Mouse (Mus musculus) embryonic facial prominence, embryonic 15.5 days (tissue): ENCODE results near the gene Prelid1. TPM values are rescaled to one million over a fixed set of nuclear protein-coding genes. Genes with fewer than 3 reads are reported as not detected.

Experiments used
- ATAC-seq: fragments of 200-750 bp; cut with Nextera tagmentation; 2 replicates; pipeline ENCODE4 v1.8.0; 2017; ENCODE audit warnings: low read depth, moderate TSS enrichment; ENCODE audit not compliant: insufficient number of reproducible peaks, low FRiP score, low TSS enrichment
- H3K27ac ChIP-seq: fragments of 300-500 bp; sonication (generic); replicated peaks from 2 replicates; pipeline ENCODE4 v1.5.1; 2015; ENCODE audit warnings: mild to moderate bottlenecking, inconsistent platforms
- H3K27me3 ChIP-seq: fragments of 300-500 bp; sonication (generic); 2 replicates; pipeline ENCODE4 v1.6.1; 2015; ENCODE audit warnings: inconsistent platforms
- H3K36me3 ChIP-seq: fragments of 300-500 bp; sonication (generic); 2 replicates; pipeline ENCODE4 v1.6.1; 2015; ENCODE audit warnings: mild to moderate bottlenecking, inconsistent platforms
- H3K4me1 ChIP-seq: fragments of 300-500 bp; sonication (generic); 2 replicates; pipeline ENCODE4 v1.6.1; 2015; ENCODE audit warnings: inconsistent platforms
- H3K4me2 ChIP-seq: fragments of 300-500 bp; sonication (generic); replicated peaks from 2 replicates; pipeline ENCODE4 v1.6.1; 2015; ENCODE audit warnings: mild to moderate bottlenecking, inconsistent platforms
- H3K4me3 ChIP-seq: fragments of 300-500 bp; sonication (generic); replicated peaks from 2 replicates; pipeline ENCODE4 v1.5.1; 2015; ENCODE audit warnings: mild to moderate bottlenecking, inconsistent platforms
- H3K9ac ChIP-seq: fragments of 300-500 bp; sonication (generic); 2 replicates; pipeline ENCODE4 v1.6.1; 2015; ENCODE audit warnings: inconsistent platforms
- H3K9me3 ChIP-seq: fragments of 300-500 bp; sonication (generic); replicated peaks from 2 replicates; pipeline ENCODE4 v1.6.1; 2016; ENCODE audit warnings: inconsistent platforms
- WGBS: fragments of 180-500 bp; shearing (Covaris S2); methylation state at CpG from one replicate; pipeline ENCODE4 v1.1.7; 2015; 5-methylcytosine and 5-hydroxymethylcytosine counted together
- polyA plus RNA-seq: library from polyadenylated mRNA; unstranded; fragments of >200 nt; fragmentation: Nextera tagmentation; extraction: Ambion mirVana; gene quantifications from 2 replicates; pipeline ENCODE4 v1.2.1, GENCODE M21; 2015

Prelid1 gene
- polyA plus RNA-seq, 1 experiment from 2014 or later: 433 TPM

GRCm38 (mm10) chr13:55369531-55370114 lies 49.3 kb downstream of the Prelid1 start, which contains the start of gene Rgs14:
Gene Rgs14, plus strand, starts transcription at chr13:55369732.
- Histone ChIP-seq H3K27ac (no peak within 1 kb of the TSS), H3K4me3 (0 out of 2 replicates have a peak within 1 kb of the TSS, but pooled peaks have one; percentile 6), H3K36me3 (no peaks in the 10 kb centered on the region), H3K27me3 (peaks cover 11% of the 10 kb centered on the region; the same call in 1 of the 2 replicates), H3K4me1 (peaks cover 5% of the 10 kb centered on the region; the same call in 1 of the 2 replicates), H3K4me2 (peak within 1 kb of the TSS; percentile 15; the same call in 1 of the 2 replicates), H3K9me3 (no peaks in the 10 kb centered on the region), H3K9ac (no peak within 1 kb of the TSS)
- ATAC-seq: no peak; the same call in 1 of the 2 replicates
- WGBS: 57% methylated on average over 13 of the region's 13 CpGs

GRCm38 (mm10) chr13:55370234-55370633 lies 49.9 kb downstream of the Prelid1 start:
- no peak for ATAC-seq
- 61% methylated on average over 3 of the region's 3 CpGs for WGBS
- Histone ChIP-seq H3K9me3 (no peaks in the 10 kb centered on the region), H3K36me3 (no peaks in the 10 kb centered on the region), H3K9ac (no peak overlapping the region), H3K4me3 (no peak overlapping the region), H3K27me3 (peaks cover 6% of the 10 kb centered on the region), H3K4me1 (peaks cover 5% of the 10 kb centered on the region; the same call in 1 of the 2 replicates), H3K27ac (no peak overlapping the region), H3K4me2 (no peak overlapping the region; the same call in 1 of the 2 replicates)

GRCm38 (mm10) chr13:55371007-55371681 lies 50.8 kb downstream of the Prelid1 start:
- Histone ChIP-seq H3K27ac (no peak overlapping the region), H3K27me3 (peaks cover 10% of the 10 kb centered on the region), H3K4me3 (no peak overlapping the region), H3K36me3 (no peaks in the 10 kb centered on the region), H3K4me1 (peaks cover 5% of the 10 kb centered on the region; the same call in 1 of the 2 replicates), H3K4me2 (no peak overlapping the region), H3K9ac (no peak overlapping the region), H3K9me3 (no peaks in the 10 kb centered on the region)
- no peak for ATAC-seq
- 51% methylated on average over 8 of the region's 8 CpGs for WGBS

GRCm38 (mm10) chr13:55371740-55372139 lies 51.4 kb downstream of the Prelid1 start:
- H3K36me3 ChIP-seq: no peaks in the 10 kb centered on the region
- peaks cover 10% of the 10 kb centered on the region for H3K27me3 ChIP-seq
- H3K9ac ChIP-seq: no peak overlapping the region
- ATAC-seq: no peak
- peaks cover 5% of the 10 kb centered on the region; the same call in 1 of the 2 replicates for H3K4me1 ChIP-seq
- H3K4me3 ChIP-seq: no peak overlapping the region
- no peak overlapping the region for H3K27ac ChIP-seq
- WGBS: 37% methylated on average over 5 of the region's 5 CpGs
- H3K4me2 ChIP-seq: no peak overlapping the region
- H3K9me3 ChIP-seq: no peaks in the 10 kb centered on the region

GRCm38 (mm10) chr13:55374206-55374924 lies 54.1 kb downstream of the Prelid1 start:
- no peak overlapping the region for H3K9ac ChIP-seq
- 63% methylated on average over 6 of the region's 6 CpGs for WGBS
- ATAC-seq: no peak
- no peak overlapping the region for H3K4me3 ChIP-seq
- peaks cover 8% of the 10 kb centered on the region; the same call in 1 of the 2 replicates for H3K4me1 ChIP-seq
- H3K27me3 ChIP-seq: peaks cover 26% of the 10 kb centered on the region
- H3K36me3 ChIP-seq: no peaks in the 10 kb centered on the region
- no peak overlapping the region for H3K27ac ChIP-seq
- no peak overlapping the region for H3K4me2 ChIP-seq
- H3K9me3 ChIP-seq: no peaks in the 10 kb centered on the region

Other genes with a start within 250 kb of the Prelid1 start
- 27.8 and 32.2 TPM in 2 replicates for gene Uimc1, start 220.2 kb upstream of the Prelid1 start, polyA plus RNA-seq
- gene Zfp346, start 215.2 kb upstream of the Prelid1 start, polyA plus RNA-seq: 24.3 and 26.3 TPM in 2 replicates
- not detected in 2 replicates for gene Gm17617, start 187.0 kb upstream of the Prelid1 start, polyA plus RNA-seq
- 12.7 and 14.6 TPM in 2 replicates for gene Fgfr4, start 167.9 kb upstream of the Prelid1 start, polyA plus RNA-seq
- 54.0 and 56.0 TPM in 2 replicates for gene Nsd1, start 110.7 kb upstream of the Prelid1 start, polyA plus RNA-seq
- gene Rab24, start 1.4 kb downstream of the Prelid1 start, polyA plus RNA-seq: 135 and 137 TPM in 2 replicates
- 40.9 and 44.0 TPM in 2 replicates for gene Mxd3, start 9.3 kb downstream of the Prelid1 start, polyA plus RNA-seq
- 100.0 and 110 TPM in 2 replicates for gene Lman2, start 42.3 kb downstream of the Prelid1 start, polyA plus RNA-seq
- gene Rgs14, start 49.2 kb downstream of the Prelid1 start, polyA plus RNA-seq: 2.1 and 2.5 TPM in 2 replicates
- 0.11 TPM in 1 of 2 replicates, not detected in the other for gene Slc34a1, start 77.7 kb downstream of the Prelid1 start, polyA plus RNA-seq
- not detected in 2 replicates for gene Pfn3, start 94.7 kb downstream of the Prelid1 start, polyA plus RNA-seq
- gene F12, start 106.3 kb downstream of the Prelid1 start, polyA plus RNA-seq: 0.16 TPM in 1 of 2 replicates, not detected in the other
- 43.8 and 45.1 TPM in 2 replicates for gene Grk6, start 124.6 kb downstream of the Prelid1 start, polyA plus RNA-seq
- 1.5 TPM in 2 replicates for gene Prr7, start 143.8 kb downstream of the Prelid1 start, polyA plus RNA-seq
- 190 and 193 TPM in 2 replicates for gene Dbn1, start 167.6 kb downstream of the Prelid1 start, polyA plus RNA-seq
- 165 and 180 TPM in 2 replicates for gene Pdlim7, start 193.2 kb downstream of the Prelid1 start, polyA plus RNA-seq
- gene Dok3, start 208.8 kb downstream of the Prelid1 start, polyA plus RNA-seq: 5.5 and 6.3 TPM in 2 replicates
- gene Ddx41, start 216.2 kb downstream of the Prelid1 start, polyA plus RNA-seq: 61.4 and 66.2 TPM in 2 replicates